Mouse (Mus musculus): ENCODE measurements at regions not wholly inside any gene's neighbourhood (a gene's known extent, or its start where the extent isn't known, plus 50 kb on each side); places are given as distances from the start of the nearest gene placed in this dataset.

DNA sequence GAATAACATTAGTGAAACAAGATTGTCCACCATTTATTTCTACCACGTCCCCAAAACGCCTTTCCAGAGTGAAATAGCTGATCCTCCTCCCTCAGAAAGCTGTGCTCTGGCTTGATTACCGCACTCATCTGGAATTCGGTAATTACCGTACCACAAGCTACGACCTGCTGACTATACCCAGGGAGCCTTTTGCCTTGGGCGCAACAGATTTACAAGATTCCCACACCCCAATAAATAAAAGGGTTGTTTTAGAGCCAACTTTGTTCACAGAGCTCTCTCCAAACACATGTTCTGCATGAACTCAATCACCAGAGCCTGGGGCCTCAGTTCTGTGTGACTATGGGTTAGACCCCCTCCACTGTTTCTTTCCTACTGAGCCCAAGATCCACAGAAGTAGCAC, 171.1 kb upstream of the Nckap5 start:
- no peak for DNase-seq

DNA sequence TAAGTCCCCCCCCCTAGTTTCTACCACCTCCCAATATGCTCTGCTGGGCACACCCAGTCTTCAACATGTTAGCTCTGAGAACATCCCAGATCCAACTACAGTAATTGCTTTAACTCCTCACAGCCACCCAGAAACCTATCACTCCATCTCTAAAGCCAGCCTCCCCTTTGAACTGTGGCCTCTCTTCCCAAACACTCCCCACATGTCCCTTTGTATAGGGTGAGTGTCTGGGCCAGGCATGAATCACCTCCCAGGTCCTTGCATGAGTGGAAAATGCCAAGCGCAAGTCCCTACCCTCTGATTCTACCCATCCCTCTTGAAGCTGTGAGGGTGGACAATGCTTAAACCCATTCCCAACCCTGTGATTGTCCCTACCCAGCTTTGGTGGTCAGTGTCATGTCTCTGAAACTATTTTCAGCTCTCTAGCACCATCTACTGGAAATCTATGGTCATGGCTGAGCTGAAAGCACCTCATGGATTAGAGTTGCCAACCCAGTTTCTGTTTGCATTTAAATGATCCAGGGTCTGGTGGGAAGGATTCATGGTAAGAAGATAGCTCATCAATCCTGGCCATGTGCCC, 162.6 kb upstream of the Nckap5 start:
- DNase-seq, result peak; percentile 13

DNA sequence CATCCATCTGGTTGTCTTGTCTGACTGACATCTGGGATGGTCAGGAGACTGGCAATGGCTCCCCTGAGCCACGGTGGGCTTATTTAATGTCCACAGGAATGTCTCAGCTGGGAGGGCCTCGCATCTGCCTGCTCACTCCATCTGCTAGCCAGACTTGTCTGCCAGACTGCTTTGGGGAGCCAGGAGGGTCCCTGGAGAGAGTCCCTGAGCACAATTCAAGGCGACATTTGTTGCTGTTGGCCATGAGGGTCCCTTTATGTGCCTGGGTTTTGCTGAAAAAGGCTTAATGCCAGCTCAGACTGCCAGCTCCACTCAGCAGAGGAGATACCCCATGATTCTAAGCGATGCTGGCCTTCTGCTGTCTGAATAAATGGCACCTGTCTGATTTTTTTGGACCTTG, 161.8 kb upstream of the Nckap5 start:
- no peak for DNase-seq

DNA sequence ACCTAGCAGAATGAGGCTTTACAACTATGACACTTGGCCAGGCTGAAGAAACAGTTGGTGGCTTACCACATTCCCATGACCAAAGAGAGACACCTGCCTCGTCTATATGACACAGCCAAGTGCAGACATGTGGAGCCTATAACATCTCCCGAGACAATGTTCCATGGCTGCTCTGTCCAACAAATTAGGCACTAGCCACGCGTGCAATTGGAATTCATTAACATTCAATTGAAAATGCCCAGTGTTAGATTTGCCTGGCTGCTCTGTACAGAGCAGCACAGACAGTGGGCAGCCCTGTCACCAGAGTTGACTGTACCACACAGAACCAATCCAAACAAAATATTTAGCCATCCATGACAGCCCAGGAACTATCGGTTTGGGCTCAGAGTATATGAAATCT, 152.2 kb upstream of the Nckap5 start:
- DNase-seq, result no peak

DNA sequence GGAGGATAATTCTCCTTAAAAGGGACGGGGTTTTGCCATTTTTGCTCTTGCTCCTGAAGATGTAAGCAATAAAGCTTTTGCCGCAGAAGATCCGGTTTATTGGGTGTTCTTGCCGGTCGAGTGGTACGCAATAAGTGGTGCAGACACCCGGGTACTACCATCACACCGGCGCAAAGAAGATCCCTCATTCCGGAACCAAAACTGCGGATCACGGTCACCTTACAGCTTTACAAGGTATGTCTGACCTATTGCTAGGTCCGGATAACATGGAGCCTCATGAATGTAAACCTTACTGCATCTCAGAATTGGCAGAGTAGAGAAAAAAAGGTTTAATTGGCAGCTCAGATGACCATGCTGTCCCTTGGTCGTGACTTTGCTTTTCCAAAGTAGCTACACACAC, 149.7 kb upstream of the Nckap5 start:
- no peak for DNase-seq

DNA sequence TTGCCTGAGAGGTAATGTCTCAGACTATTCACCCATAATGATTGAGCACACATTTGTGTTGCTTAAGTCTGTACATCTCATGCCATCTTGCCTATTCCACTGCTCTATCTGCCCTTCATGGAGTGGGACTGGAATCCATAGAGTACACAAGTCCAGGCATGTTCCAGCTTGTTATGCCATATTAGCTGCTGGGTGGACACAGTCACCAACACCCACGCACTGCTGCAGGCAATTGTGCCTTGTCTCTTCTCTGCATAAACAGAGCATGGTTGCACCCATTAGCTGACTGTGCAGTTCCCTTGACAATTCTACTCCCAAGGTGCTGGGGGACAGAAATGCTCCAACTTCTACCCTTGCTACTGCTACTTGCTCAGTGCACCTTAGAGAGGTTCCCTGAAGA, 143.3 kb upstream of the Nckap5 start:
- DNase-seq, result no peak

DNA sequence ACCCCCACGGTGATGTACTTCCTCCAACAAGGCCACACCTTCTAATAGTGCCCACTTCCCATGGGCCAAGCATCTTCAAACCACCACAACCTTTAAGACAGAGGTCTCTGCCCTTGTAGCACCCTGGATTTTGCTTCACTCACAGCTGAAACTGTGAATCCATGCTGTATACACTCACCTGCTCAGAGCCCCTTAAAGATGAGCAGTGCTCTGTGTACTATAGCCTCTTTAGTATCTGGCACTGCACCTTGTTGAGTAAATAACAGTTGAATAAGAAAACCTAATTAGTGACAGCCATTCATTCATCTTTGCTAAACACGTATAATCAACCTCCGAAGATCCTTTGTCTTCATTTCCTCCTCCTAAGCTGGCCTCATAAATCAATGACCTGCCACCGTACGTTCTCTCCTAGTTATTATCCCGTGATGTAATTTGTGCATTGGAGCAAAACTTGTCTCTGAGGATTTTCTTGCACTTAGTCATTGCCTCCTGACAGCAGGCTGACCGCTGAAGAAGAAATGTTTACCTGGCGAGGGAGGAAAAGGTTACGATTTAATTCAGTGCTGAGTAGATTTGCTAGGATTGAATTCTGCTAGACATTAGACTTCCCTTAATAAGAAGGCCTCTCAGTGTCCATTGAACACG, 141.3 kb upstream of the Nckap5 start:
- DNase-seq, result no peak

DNA sequence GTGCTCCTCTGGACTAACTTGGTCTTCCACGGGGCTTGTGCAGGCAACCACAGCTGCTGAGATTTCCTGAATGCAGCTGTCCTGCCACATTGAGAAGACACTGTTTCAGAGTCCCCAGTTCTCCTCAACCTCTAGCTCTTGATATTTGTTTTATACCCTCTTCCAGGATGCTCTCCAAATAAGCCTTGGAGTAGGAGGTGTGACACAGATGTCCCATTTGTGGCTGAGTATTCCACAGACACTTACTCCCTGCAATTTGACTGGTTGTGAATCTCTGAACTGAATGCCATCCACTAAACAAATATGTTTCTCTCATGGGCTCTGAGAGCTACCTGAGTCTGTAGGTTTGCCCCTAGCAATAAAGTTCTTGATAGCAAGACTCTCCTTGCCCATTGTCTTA, 140.5 kb upstream of the Nckap5 start:
- DNase-seq, result no peak

DNA sequence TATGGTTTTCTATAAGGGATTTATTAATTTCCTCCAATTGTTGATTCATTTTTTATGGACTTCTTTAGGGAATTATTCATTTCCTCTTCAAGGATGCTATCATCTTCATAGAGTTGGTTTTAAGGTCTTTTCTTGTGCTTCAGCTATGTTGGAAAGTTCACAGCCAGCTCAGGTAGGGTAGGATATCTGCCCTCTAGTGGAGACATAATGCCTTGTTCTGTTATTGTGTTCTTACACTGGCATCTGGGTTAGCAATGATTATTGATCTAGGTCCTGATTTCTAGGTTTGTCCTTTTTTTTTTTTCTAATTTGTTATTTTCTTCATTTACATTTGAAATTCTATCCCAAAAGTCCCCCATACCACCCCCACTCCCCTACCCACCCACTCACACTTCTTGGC, 135.8 kb upstream of the Nckap5 start:
- DNase-seq, result no peak

DNA sequence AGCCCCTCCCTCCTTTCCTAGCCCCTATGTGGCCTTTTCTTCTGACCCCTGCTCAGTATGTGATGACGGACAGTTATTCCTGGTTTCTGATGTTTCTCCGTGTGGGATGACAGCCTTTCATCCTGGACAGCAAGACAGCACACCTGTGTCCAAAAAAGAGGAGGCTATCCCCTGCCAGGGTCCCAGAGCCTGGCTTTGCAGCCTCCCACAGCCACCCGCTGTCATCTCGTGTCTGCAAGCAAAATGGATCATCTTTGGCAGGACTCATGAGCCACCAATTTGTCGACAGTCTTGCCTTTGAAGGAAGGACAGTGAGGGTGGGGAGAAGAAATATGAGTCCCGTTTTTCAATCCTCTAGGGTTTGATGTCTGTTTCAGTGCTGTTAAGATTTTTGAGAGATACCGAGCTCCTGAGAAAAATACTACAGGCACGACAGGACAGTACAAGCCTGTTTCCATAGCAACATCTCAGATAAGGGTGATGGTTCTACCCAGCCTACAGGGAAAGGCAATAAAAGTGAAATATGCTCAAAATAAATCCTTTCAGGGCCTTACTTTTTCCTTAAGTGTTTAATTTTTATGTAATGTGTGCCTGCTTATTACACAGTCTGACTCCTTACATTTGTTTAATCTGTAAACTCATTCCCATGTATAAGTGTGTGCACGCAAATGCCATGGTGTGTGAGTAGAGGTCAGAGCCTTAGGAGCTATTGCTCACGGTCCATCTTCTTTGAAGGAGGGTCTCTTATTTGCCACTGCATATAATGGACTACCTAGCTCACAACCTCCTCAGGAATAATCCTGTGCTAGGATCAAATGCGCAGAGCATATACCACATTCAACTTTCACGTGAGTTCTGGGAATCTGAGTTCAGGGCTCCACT, 125.5 kb upstream of the Nckap5 start:
- no peak for DNase-seq

DNA sequence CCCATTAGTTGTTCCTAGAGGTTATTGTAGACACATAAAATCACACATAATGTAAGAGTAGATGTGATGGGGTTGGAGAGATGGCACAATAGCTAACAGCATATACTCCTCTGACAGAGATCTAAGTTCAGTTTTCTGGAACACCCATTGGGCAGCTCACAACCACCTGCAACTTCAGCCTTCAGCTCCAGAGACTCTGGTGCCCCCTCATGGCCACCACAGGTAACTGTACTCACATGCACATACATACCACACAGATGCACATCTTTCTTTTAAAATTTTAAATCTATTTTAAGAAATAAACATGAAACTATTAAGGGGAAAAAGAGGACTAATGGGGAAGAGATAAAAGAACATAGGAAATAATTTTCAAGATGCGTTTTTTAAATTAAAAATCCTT, 117.3 kb upstream of the Nckap5 start:
- no peak for DNase-seq

DNA sequence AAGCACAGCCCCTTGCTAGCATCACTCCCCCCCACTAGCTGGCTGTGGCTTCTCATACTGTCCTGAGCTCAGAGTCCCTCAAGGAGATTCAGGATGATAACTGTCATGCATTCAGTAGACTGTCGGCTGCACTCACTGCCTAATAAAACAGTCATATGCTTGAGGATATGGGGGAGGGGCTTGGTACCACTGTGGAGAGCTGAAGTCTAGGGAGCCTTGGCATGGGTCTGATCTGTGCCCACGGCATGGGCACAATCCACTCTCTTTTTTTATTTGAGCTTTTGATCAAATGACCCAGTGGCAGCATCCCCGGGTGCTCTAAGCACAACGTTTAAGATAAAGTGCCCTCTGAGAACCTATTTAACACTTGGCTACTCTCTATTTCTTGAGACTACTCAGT, 102.1 kb upstream of the Nckap5 start:
- no peak for DNase-seq

DNA sequence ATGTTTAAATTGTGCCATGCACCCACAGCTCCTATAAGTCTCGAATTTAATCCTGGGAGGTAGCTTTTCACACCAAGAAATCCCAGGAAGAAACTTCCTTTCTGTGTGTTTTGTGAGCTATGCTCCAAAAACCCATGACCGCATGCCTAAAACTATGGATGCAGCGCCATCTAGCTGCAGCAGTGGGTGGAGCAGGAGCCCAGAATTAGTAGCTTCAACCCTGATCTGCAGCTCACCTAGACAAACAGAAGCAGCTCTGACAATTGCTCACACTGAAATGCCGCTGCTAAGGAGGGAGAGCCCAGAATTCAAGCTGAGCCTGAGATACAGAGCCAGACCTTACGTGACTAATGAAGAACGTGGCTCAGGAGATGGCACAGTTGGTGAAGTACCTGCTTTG, 101.2 kb upstream of the Nckap5 start:
- DNase-seq, result peak; percentile 59

DNA sequence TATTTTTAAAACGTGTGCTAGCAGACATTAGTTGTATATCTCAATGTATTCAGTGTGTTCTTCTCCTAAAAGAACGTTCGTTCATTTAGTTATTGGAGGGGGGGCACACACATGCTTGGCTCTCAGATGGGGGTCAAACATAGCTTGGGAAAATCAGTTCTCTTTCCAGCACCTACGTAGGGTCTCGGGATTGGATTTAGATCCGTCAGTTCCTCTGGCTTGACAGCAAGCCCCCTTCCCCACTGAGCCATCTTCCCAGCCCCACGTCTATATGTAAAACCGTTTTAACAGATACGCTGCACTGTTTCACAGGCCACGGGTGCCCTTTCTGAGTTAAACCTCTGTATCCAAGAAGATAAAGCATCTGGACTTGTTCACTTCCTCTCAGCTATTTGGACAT, 100.5 kb upstream of the Nckap5 start:
- DNase-seq, result no peak

DNA sequence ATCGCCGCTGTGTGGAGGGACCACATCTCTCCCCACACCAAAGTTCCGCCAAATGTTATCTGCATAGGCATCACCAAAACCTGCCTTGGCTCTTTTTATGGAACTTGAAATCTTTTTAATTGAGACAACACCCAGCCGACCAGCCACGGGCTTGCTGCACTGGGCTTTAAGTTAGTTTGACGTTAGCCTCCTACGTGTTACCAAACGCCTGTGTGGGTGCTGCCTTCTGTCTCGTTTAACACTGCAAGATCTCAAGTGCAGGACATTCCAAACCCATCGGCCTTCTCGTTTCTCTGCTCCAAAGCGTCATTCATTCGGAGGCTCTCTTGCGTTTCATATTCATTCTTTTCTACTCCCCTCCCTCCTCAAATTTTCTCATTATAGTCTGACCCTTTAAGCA, 100.0 kb upstream of the Nckap5 start:
- no peak for DNase-seq

DNA sequence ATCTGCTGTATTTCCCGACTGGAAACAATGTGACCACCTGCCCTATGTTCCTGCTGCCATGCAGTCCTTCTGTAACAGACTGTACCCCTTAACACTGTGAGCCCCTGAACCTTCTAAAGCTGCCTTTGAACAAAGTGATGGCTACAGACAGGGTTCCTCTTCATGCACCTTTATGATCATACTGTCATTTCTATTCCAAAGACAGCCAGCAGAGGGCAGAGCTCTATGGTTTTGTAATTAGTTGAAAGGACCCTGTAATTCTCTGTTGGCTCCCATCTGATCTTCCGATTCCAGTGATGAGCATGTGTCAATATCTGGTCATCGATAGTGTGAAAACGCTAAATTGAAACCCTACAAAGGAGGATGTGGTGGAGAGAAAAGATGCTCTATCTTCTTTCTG, 99.1 kb upstream of the Nckap5 start:
- DNase-seq, result peak; percentile 33

DNA sequence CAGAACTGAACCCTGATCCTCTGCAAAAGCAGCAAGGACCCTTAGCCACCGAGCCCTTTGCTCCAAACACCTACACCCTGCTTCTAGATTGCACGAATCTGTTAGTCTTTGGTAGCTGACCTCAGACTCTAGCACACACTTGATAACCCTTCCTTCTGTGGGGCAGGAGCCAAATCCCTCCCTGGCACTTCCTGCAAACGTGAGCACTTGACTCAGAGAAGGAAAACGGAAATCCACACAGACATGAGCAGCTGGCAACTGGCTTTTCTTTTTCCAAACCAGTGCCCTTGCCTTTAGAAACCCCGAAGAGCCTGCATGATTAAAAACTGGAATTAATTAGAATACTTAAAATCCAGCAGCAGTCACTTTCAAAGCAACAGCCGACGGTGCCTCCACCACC, 97.6 kb upstream of the Nckap5 start:
- no peak for DNase-seq

DNA sequence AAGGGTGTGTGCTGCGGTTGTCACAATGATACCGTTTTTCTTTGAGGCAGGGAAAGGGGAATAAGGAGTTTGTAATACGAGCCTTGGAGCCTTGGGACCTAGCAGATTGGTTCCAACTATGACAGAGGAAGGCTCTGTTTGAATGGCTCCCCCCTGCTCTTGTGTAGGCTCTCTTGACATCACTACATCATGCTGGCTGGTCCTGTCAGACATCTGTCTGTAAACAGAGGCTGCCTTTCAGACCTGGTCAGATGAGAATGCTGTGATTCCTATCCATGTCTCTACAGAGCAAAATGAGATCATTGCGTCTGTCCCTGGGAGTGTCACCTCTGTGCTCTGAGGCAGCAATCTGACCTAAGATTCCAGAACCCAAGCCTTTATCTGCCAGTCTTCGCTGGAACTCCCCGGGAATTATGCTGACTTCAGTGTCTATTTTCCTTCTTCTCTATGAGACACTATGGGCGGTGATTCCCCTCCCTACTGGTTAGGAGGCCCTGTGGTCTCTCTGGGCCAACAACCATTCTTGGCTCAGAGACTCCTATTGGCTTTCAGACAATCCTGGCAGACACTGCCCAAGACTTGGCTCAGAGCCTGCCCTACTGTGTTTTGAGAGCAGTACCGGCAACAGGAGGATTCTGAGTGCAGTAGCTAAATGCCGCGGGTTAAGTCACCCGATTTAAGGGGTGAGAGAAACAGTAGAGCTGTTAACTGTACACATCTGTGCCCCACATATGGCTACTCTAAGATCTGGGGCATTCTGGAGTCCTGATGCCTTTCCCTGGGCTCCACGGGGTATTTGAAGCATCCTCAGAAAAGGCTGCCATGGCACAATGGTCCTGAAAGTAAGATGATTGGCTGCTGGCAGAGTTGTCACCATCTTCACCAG, 94.8 kb upstream of the Nckap5 start:
- no peak for DNase-seq

DNA sequence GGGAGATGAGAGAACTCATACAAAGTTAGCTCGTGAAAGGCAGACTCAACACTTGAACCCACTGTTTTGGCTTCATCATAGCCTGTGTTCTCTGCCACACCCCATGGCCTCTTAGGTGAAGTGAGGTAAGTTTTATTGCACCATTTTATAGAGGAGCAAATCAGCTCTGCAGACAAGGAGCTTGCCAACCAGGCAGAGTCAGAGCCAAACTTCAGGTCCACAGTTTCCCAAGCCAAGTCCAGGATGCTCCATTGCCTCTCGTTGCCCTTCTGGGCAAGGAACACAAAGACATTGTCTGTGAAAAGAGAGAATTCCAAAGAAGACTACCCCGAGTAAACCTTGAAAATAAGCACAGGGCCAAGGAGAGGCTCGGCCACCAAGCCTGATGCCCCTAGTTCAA, 93.4 kb upstream of the Nckap5 start:
- DNase-seq, result no peak

DNA sequence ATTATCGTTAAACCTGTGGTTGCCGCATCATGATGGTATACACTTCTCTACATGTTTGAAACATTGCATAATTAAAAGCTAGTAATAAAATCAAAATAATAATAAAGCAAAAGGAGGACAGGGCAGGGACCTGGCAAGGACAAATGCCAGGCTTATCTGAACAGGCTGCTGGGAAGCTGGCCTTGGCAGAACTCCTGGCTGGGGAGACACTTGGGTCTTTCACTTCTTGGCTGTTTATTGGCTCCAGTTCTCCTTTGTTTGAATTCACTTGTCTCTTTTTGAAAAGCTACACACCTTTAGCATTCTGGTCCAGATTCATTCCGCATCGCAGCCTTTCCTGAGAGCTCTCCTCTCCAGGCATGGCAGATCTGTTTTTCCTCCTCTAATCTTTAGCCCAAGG, 91.6 kb upstream of the Nckap5 start:
- DNase-seq, result no peak

DNA sequence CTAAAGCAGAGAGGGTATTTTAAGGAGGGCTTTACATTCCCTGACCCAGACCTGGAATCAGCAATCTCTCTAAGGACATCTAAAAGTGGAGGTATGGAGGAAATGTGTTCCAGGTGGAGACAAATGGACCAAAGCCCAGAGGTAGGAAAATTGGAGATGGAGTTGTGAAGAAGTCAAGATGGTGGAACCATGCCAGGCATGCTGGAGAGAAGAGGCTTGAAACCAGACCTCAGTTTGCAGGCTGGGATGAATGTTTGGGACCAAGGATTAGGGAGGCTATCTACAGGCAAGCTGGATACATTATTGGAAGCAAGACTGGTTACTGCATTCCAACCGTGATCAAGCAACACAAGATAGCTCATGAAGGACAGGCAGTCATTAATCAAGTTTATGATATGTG, 88.3 kb upstream of the Nckap5 start:
- DNase-seq, result no peak

DNA sequence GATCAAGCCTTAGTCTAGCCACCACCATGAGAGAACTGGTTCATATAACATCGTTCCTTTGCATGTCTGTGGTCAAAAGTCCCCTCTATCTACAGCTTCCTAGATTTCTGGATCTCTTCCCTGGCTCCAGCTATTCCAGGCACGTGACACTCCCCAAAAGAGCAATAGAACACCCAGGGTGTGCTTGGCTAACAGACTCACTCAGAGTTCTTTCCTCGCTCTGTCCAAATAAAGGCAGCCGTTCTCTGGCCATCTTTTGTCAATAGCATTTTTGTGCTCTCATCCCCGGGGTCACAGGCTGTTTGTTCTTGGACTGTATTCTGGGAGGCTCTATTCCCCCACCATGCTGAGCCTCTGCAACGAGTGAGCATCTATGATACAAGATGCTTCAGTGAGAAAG, 87.3 kb upstream of the Nckap5 start:
- DNase-seq, result no peak

DNA sequence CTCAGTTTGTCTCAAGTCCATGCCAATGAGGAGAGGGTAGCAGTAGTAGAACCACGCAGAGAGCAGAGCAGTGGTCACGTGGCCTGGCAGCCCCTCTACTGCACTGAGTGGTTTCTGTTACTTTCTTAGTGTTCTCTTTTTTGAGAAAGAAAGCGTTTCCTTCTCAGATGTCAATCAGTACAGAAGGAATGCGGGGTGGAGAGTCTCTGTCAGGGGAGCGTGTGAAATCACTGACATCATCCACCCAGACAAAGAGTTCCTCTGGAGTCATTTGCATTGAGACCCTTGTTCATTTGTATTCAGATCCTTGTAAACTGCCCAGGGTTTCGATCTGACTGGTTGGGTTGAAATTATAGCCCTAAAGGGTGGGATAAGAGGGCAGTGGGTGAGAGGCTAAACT, 85.8 kb upstream of the Nckap5 start:
- DNase-seq, result no peak
